Mouse (Mus musculus) brain, adult 2 months (tissue): ENCODE measurements at regions not wholly inside any gene's neighbourhood (a gene's known extent, or its start where the extent isn't known, plus 50 kb on each side); places are given as distances from the start of the nearest gene placed in this dataset.

Experiments used
- DNase-seq: peaks from one replicate; pipeline ENCODE4 v3.0.0; 2011; ENCODE audit warnings: low read depth, low spot score

GRCm38 (mm10) chr1:76880783-76881145 lies 634.1 kb downstream of the Epha4 start:
- no peak for DNase-seq

- DNase-seq, result no peak
Observed at GRCm38 (mm10) chr1:76896152-76896864, 618.6 kb downstream of the Epha4 start.

- DNase-seq, result no peak
Observed at GRCm38 (mm10) chr1:76897431-76897830, 617.5 kb downstream of the Epha4 start.

- DNase-seq, result no peak
Observed at GRCm38 (mm10) chr1:76911472-76911871, 603.4 kb downstream of the Epha4 start.

- DNase-seq, result no peak
Observed at GRCm38 (mm10) chr1:76919541-76919940, 595.3 kb downstream of the Epha4 start.

- no peak for DNase-seq
Observed at GRCm38 (mm10) chr1:76920634-76921033, 594.3 kb downstream of the Epha4 start.

GRCm38 (mm10) chr1:76927041-76927440 lies 587.8 kb downstream of the Epha4 start:
- no peak for DNase-seq

GRCm38 (mm10) chr1:76928035-76928434 lies 586.9 kb downstream of the Epha4 start:
- peak; percentile 4 for DNase-seq

GRCm38 (mm10) chr1:76933460-76933859 lies 581.4 kb downstream of the Epha4 start:
- no peak for DNase-seq

- peak; percentile 27 for DNase-seq
Observed at GRCm38 (mm10) chr1:76942730-76943129, 572.2 kb downstream of the Epha4 start.

GRCm38 (mm10) chr1:76944046-76944445 lies 570.8 kb downstream of the Epha4 start:
- no peak for DNase-seq

- DNase-seq, result no peak
Observed at GRCm38 (mm10) chr1:76955031-76955430, 559.9 kb downstream of the Epha4 start.

- no peak for DNase-seq
Observed at GRCm38 (mm10) chr1:76957411-76957810, 557.5 kb downstream of the Epha4 start.

GRCm38 (mm10) chr1:76958706-76959105 lies 556.2 kb downstream of the Epha4 start:
- DNase-seq, result no peak

GRCm38 (mm10) chr1:76972454-76972853 lies 542.4 kb downstream of the Epha4 start:
- DNase-seq, result no peak

- DNase-seq, result no peak
Observed at GRCm38 (mm10) chr1:76975077-76975945, 539.6 kb downstream of the Epha4 start.

GRCm38 (mm10) chr1:76980498-76981152 lies 534.3 kb downstream of the Epha4 start:
- peak; percentile 6 for DNase-seq

- no peak for DNase-seq
Observed at GRCm38 (mm10) chr1:76993776-76994175, 521.1 kb downstream of the Epha4 start.

GRCm38 (mm10) chr1:77008001-77008400 lies 506.9 kb downstream of the Epha4 start:
- peak; percentile 13 for DNase-seq

GRCm38 (mm10) chr1:77010608-77011214 lies 504.2 kb downstream of the Epha4 start:
- peak; percentile 31 for DNase-seq

GRCm38 (mm10) chr1:77027656-77028055 lies 487.2 kb downstream of the Epha4 start:
- peak; percentile 95 for DNase-seq

- peak; percentile 37 for DNase-seq
Observed at GRCm38 (mm10) chr1:77028216-77028615, 486.7 kb downstream of the Epha4 start.
